Mouse (Mus musculus) lung, adult 18-20 months (tissue): ENCODE measurements at regions not wholly inside any gene's neighbourhood (a gene's known extent, or its start where the extent isn't known, plus 50 kb on each side); places are given as distances from the start of the nearest gene placed in this dataset.

Experiments used
- DNase-seq, 2 experiments: peaks; one replicate each; pipeline ENCODE4 v3.0.0; 2022; ENCODE audit warnings: mixed read lengths in 2 of 2

GRCm38 (mm10) chr10:8667244-8667643 lies 148.6 kb upstream of the Ust start:
- no peak for DNase-seq

GRCm38 (mm10) chr10:8658934-8659294 lies 140.3 kb upstream of the Ust start:
- peak in 1 of 2 experiments; percentile 27 for DNase-seq

GRCm38 (mm10) chr10:8658024-8658933 lies 139.7 kb upstream of the Ust start:
- peak; percentile 44 to 59 for DNase-seq

GRCm38 (mm10) chr10:8657176-8658023 lies 138.8 kb upstream of the Ust start:
- DNase-seq, result no peak

GRCm38 (mm10) chr10:8653651-8654050 lies 135.0 kb upstream of the Ust start:
- no peak for DNase-seq

GRCm38 (mm10) chr10:8642266-8642665 lies 123.6 kb upstream of the Ust start:
- DNase-seq, result no peak

- DNase-seq, result no peak
These were observed 105.7 kb upstream of the Ust start for GRCm38 (mm10) chr10:8624229-8624911.

- no peak for DNase-seq
These were observed 100.1 kb upstream of the Ust start for GRCm38 (mm10) chr10:8618676-8619075.

- DNase-seq, result no peak
These were observed 96.9 kb upstream of the Ust start for GRCm38 (mm10) chr10:8615452-8616025.

GRCm38 (mm10) chr10:8589871-8590533 lies 71.4 kb upstream of the Ust start:
- no peak for DNase-seq

GRCm38 (mm10) chr10:8589106-8589505 lies 70.5 kb upstream of the Ust start:
- no peak for DNase-seq

GRCm38 (mm10) chr10:8584389-8584908 lies 65.8 kb upstream of the Ust start:
- no peak for DNase-seq

- DNase-seq, result no peak
These were observed 65.1 kb upstream of the Ust start for GRCm38 (mm10) chr10:8583552-8584388.

- no peak for DNase-seq
These were observed 61.7 kb upstream of the Ust start for GRCm38 (mm10) chr10:8580298-8580697.

- no peak for DNase-seq
These were observed 59.2 kb upstream of the Ust start for GRCm38 (mm10) chr10:8577642-8578356.
